Mouse (Mus musculus): ENCODE results near the gene Rbm19. TPM values are rescaled to one million over a fixed set of nuclear protein-coding genes. Genes with fewer than 3 reads are reported as not detected.

The Rbm19 gene
- polyA plus RNA-seq, 1 experiment from 2014 or later = 21.3 TPM

DNA sequence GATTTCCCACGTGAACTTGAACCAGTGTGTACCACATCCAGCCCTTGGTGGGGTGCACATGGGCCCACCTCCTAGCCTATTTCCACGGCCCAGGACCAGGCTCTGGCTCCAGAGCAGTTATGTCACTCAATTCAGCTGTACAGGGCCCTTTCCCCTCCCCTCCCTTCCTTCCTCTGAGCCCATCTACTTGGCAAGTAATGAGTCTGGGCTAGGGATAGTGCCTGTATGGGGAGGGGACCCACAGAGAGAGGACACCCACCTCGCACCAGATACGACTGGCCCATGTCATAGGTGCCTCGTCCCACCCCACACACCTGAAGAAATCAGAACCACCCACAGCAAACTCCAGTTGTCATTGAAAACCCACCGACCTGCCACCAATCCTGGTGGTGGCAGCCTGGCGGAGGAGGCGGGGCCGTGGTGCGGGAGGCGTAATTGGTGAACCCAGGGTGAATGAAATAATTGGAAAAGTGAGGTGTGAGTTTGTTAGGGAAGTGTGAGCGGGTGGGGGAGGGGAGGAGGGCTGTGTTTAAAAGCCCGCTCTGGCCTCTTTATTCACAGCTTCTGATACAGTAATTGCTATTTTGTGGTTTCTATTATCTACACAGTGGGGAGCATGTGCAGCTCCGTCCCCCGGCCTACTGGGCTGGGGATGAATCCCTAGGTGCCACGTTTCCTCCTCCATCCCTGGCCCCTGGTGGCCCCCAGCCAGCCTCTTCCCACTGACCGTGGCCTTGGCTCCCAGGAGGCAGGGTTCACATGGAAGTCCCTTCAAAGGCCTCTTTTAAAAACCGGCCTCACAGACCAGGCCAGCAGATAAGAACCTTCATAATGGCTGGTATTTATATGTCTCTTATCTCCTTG, 55.8 kb downstream of the Rbm19 start:
- 58% methylated on average over 18 of the region's 18 CpGs for WGBS
- Histone ChIP-seq H3K9me3 (no peaks in the 10 kb centered on the region), H3K9ac (no peak overlapping the region), H3K36me3 (peaks cover 9% of the 10 kb centered on the region; the same call in 1 of the 2 replicates), H3K27me3 (no peaks in the 10 kb centered on the region), H3K4me1 (no peaks in the 10 kb centered on the region), H3K4me3 (no peak overlapping the region), H3K27ac (no peak overlapping the region), H3K4me2 (no peak overlapping the region)
- ATAC-seq (ENCODE audit: borderline replicate concordance, extremely low read depth, low FRiP score, low TSS enrichment) = no peak

DNA sequence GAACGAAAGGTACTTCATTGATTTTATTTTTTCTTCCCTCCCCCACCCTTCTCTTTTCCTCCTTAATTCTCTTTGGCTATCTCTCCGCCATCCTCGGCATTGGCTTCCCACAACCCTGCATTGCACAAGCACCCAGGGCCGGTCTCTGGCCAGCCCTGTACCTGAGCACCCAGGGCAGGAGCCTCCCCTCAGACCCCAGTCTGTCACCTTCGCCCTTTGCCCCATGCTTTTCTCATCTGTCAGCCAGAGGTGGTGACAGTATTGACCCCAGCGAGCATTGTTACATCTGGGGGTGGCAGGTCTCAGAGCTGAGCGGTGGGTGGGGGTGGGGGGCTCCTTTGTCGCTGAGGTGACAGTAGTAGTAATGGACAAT, 56.5 kb downstream of the Rbm19 start:
- Histone ChIP-seq H3K4me3 (no peak overlapping the region), H3K9me3 (no peaks in the 10 kb centered on the region), H3K4me2 (no peak overlapping the region), H3K9ac (no peak overlapping the region), H3K27me3 (no peaks in the 10 kb centered on the region), H3K36me3 (peaks cover 9% of the 10 kb centered on the region; the same call in 1 of the 2 replicates), H3K27ac (no peak overlapping the region), H3K4me1 (no peaks in the 10 kb centered on the region)
- 49% methylated on average over 8 of the region's 8 CpGs for WGBS
- no peak for ATAC-seq (ENCODE audit: borderline replicate concordance, extremely low read depth, low FRiP score, low TSS enrichment)

DNA sequence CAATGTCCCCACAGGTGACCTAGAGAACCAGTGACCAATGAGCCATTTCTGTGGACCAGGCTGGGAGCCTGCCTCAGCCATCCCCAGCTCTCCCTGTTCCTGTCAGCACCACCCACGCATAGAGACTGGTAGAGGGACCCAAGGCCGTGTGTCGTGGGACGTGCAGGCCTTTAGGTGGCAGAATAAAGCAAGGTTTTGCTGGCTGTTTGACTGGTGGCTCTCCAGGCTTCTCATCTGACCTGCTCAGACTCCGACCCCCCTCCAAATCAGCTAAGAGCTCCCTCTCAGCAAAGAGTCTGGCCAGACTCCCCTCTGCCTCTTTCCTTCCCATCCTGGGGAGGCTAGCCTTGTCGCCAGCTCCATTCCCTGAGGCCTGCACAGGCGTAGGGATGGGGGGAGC, 58.1 kb downstream of the Rbm19 start:
- Histone ChIP-seq H3K36me3 (peaks cover 9% of the 10 kb centered on the region; the same call in 1 of the 2 replicates), H3K4me1 (no peaks in the 10 kb centered on the region), H3K9ac (no peak overlapping the region), H3K27ac (no peak overlapping the region), H3K4me2 (no peak overlapping the region), H3K27me3 (no peaks in the 10 kb centered on the region), H3K9me3 (no peaks in the 10 kb centered on the region), H3K4me3 (no peak overlapping the region)
- 69% methylated on average over 7 of the region's 7 CpGs for WGBS
- ATAC-seq (ENCODE audit: borderline replicate concordance, extremely low read depth, low FRiP score, low TSS enrichment) = no peak

DNA sequence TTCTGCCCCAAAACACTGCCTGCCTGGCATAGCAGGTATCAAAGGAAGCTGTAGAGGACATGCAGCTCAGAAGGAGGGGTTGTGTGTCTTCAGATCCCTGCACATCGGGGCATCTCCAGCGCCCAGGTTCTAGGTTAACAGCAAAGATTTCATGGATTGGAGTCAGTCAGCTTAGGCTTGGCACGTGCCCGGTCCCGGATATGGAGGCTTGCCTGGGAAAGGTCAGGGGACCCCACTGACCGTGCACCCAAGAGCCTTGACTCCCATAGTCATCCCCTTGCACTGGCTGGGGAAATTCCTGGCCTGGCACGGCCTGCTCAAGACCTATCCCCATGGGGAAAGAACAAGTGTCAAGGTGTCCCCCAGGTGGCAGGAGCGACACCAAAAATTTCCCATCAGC, 59.0 kb downstream of the Rbm19 start:
- no peaks in the 10 kb centered on the region for H3K9me3 ChIP-seq
- H3K9ac ChIP-seq = no peak overlapping the region
- H3K4me1 ChIP-seq = no peaks in the 10 kb centered on the region
- H3K4me3 ChIP-seq = no peak overlapping the region
- H3K36me3 ChIP-seq = peaks cover 9% of the 10 kb centered on the region; the same call in 1 of the 2 replicates
- no peak for ATAC-seq (ENCODE audit: borderline replicate concordance, extremely low read depth, low FRiP score, low TSS enrichment)
- H3K27me3 ChIP-seq = no peaks in the 10 kb centered on the region
- H3K27ac ChIP-seq = no peak overlapping the region
- 87% methylated on average over 8 of the region's 8 CpGs for WGBS
- H3K4me2 ChIP-seq = no peak overlapping the region

DNA sequence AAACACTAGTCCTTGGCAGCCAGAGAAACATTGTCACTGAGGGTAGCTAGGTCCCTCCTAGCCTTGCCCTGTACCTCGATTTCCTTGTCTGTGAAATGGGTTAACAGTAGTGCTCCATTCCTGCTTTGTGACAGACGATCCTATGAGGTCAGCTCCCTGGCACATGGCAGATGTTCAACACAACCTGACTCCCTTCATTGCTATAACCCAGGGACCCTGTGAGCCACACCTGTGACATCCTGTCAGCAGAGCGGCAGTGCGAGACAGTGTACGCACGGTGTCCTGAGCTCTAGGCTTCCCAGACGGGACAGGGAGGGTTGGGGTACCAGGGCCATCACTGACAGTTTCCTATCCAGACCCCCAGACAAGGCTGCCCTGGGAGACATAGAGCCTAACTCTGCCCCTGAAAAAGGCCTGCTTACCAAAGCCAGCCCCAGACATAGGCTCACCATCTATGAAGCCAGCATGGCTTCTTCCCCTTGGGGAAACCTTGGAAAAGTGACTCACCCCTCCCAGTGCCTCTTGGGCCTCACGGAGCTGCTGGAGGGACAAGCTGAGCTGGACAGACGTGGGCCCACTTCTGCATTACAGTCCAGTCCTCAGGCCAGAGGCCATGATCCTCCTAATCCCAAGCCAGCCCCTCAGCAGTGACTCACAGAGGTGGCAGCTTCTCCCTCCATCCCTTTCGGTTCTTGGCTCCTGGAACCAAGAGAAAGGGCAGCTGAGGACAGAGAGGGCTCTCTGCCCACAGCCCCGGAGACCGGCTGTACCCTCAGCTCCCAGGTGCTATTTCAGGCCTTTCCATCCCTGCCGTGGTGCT, 60.2 kb downstream of the Rbm19 start:
- no peak overlapping the region for H3K27ac ChIP-seq
- peaks cover 9% of the 10 kb centered on the region; the same call in 1 of the 2 replicates for H3K36me3 ChIP-seq
- no peak for ATAC-seq (ENCODE audit: borderline replicate concordance, extremely low read depth, low FRiP score, low TSS enrichment)
- no peaks in the 10 kb centered on the region for H3K9me3 ChIP-seq
- no peaks in the 10 kb centered on the region for H3K4me1 ChIP-seq
- H3K4me2 ChIP-seq = no peak overlapping the region
- H3K27me3 ChIP-seq = no peaks in the 10 kb centered on the region
- H3K4me3 ChIP-seq = no peak overlapping the region
- no peak overlapping the region for H3K9ac ChIP-seq
- WGBS = 87% methylated on average over 13 of the region's 13 CpGs

DNA sequence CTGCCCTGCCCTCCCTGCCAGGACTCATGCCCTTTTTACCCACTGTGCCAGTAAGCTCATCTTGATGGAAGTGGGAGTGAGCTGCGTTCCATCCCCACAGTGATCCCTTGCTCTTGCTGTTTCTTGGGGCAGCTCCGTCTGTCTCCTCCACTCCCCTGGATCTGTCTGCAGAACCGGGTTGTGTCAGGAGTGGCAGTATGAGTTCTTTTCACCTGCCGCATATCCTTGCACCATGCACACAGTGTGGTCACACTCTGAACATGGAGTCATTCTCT, 60.7 kb downstream of the Rbm19 start:
- Histone ChIP-seq H3K27me3 (no peaks in the 10 kb centered on the region), H3K36me3 (peaks cover 9% of the 10 kb centered on the region; the same call in 1 of the 2 replicates), H3K4me1 (no peaks in the 10 kb centered on the region), H3K9me3 (no peaks in the 10 kb centered on the region), H3K9ac (no peak overlapping the region), H3K27ac (no peak overlapping the region), H3K4me2 (no peak overlapping the region), H3K4me3 (no peak overlapping the region)
- WGBS = 94% methylated on average over 4 of the region's 4 CpGs
- no peak for ATAC-seq (ENCODE audit: borderline replicate concordance, extremely low read depth, low FRiP score, low TSS enrichment)

DNA sequence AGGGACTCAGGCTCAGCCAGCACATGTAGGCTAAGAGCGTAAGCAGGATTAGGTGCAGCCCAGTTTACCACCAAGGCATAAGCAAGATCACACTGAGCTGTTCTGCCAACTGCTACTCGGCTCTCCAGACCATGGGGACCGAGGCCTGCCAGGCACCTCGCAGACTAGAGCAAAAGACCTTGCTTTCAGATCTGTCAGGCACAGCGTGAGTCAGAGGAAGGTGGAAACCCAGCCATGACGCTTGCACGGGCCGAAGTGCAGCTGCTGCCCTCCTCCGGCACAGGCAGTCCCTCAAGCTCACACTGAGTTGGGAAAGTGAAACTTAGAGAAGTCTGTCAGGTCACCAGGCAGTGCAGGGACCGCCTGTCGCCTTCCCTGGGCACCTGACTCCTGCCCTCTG, 63.8 kb downstream of the Rbm19 start:
- Histone ChIP-seq H3K9ac (no peak overlapping the region), H3K9me3 (no peaks in the 10 kb centered on the region), H3K27me3 (no peaks in the 10 kb centered on the region), H3K27ac (no peak overlapping the region), H3K4me3 (no peak overlapping the region), H3K36me3 (peaks cover 9% of the 10 kb centered on the region; the same call in 1 of the 2 replicates), H3K4me1 (no peaks in the 10 kb centered on the region), H3K4me2 (no peak overlapping the region)
- WGBS = 93% methylated on average over 11 of the region's 11 CpGs
- no peak for ATAC-seq (ENCODE audit: borderline replicate concordance, extremely low read depth, low FRiP score, low TSS enrichment)

DNA sequence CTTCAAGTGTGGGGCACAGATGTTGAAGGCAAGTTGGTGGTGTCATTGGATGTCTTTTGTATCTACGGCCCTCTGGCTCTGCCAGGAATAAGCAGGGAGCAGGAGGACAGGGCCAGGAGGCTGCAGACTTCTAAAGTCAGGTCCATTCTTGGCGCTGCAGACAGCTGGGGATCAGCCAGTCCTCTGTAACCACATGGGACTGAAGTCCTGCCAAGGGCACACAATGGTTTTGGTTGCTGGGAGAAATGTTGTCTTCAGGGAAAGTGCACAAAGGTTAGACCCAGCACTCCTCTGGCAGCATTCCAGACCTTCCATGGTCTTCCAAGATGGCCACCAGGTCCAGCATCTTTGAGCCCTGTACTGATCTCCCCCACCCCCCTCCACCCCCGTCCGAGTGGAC, 65.1 kb downstream of the Rbm19 start:
- H3K9me3 ChIP-seq = no peaks in the 10 kb centered on the region
- H3K27me3 ChIP-seq = no peaks in the 10 kb centered on the region
- peaks cover 3% of the 10 kb centered on the region; the same call in 1 of the 2 replicates for H3K36me3 ChIP-seq
- no peak overlapping the region for H3K9ac ChIP-seq
- no peak overlapping the region for H3K4me2 ChIP-seq
- no peak for ATAC-seq (ENCODE audit: borderline replicate concordance, extremely low read depth, low FRiP score, low TSS enrichment)
- no peak overlapping the region for H3K4me3 ChIP-seq
- WGBS = 87% methylated on average over 4 of the region's 4 CpGs
- no peaks in the 10 kb centered on the region for H3K4me1 ChIP-seq
- no peak overlapping the region for H3K27ac ChIP-seq

DNA sequence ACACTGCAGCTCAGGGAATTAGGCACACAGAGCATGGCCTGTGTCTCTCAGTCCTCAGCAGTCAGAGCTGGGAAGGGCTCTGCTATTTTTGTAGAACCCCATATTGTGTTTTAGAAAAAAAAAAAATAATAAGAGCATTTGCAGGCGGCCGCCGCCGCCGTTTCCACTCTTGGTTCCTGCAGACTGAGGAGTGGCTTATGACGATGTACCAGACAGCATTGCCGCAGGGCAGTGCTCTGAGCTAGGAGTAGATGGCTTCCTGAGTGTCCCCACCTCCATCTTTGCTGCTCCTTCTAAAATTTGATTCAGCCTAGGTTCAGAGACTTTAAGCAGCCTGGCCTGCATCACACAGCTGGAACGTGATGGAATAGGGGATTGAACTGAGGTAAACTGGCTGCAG, 67.1 kb downstream of the Rbm19 start:
- no peak for ATAC-seq (ENCODE audit: borderline replicate concordance, extremely low read depth, low FRiP score, low TSS enrichment)
- Histone ChIP-seq H3K4me2 (no peak overlapping the region), H3K4me1 (no peaks in the 10 kb centered on the region), H3K36me3 (no peaks in the 10 kb centered on the region), H3K27me3 (no peaks in the 10 kb centered on the region), H3K27ac (no peak overlapping the region), H3K9me3 (no peaks in the 10 kb centered on the region), H3K4me3 (no peak overlapping the region), H3K9ac (no peak overlapping the region)
- 71% methylated on average over 8 of the region's 8 CpGs for WGBS

DNA sequence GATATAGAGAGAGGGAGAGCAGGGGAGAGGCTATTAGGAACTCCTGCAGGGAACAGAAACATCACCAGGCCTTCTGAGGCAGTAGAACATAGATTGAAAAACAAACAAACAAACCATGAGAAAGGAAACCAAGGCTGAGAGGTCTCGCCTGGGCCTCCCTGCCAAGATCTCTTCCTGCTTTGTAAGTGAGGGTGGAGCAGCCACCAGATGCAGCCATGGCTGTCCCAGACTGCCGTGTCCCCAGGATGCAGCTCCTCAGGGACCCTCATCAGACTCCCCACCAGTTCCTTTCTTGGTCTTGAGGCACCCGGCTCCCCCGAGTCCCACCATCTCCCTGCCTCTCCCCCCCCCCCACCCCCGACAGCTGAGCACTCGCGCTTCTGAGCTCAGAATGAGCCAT, 67.5 kb downstream of the Rbm19 start:
- Histone ChIP-seq H3K4me3 (no peak overlapping the region), H3K9ac (no peak overlapping the region), H3K27ac (no peak overlapping the region), H3K36me3 (no peaks in the 10 kb centered on the region), H3K4me2 (no peak overlapping the region), H3K9me3 (no peaks in the 10 kb centered on the region), H3K27me3 (no peaks in the 10 kb centered on the region), H3K4me1 (no peaks in the 10 kb centered on the region)
- WGBS = 38% methylated on average over 7 of the region's 7 CpGs
- no peak for ATAC-seq (ENCODE audit: borderline replicate concordance, extremely low read depth, low FRiP score, low TSS enrichment)

DNA sequence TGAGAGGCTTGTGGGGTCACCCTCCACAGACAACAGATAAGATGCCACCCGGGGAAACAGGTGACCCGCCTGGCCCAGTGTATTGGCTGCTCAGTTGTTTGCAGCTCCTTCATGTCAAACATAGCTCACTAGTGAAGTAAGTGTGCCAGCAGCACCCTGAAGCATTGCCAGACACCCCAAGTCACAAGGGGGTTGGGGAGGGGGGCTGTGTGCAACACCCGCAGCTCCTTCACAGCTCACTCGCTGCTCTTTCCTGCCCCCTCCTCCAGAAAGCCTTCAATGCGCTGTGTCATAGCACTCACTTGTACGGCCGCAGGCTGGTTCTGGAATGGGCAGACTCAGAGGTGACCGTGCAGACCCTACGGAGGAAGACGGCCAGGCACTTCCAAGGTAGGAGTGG, 69.7 kb downstream of the Rbm19 start:
- H3K27ac ChIP-seq = no peak overlapping the region
- no peak overlapping the region for H3K9ac ChIP-seq
- no peak overlapping the region for H3K4me2 ChIP-seq
- no peaks in the 10 kb centered on the region for H3K4me1 ChIP-seq
- no peak overlapping the region for H3K4me3 ChIP-seq
- 84% methylated on average over 10 of the region's 10 CpGs for WGBS
- no peak for ATAC-seq (ENCODE audit: borderline replicate concordance, extremely low read depth, low FRiP score, low TSS enrichment)
- no peaks in the 10 kb centered on the region for H3K27me3 ChIP-seq
- H3K9me3 ChIP-seq = no peaks in the 10 kb centered on the region
- no peaks in the 10 kb centered on the region for H3K36me3 ChIP-seq

DNA sequence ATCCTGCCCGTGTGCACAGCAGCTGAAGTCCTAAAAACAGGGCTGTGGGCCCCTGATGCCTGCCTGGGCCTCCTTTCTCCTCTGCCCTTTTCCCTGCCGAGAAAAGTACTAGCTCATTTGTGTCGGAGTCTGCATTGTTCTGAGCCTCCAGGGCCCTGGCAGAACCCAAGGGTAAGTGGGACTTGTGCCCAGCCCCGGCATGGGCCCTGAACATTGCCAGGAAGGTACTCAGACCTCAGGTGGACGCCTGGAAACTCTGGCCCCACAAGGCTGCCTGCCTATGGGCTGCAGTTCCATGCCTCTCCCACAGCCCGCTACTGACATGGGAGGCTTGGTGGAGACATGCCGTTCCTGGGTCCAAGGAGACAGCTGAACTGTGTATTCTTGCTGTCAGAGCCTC, 72.3 kb downstream of the Rbm19 start:
- Histone ChIP-seq H3K27ac (no peak overlapping the region), H3K4me3 (no peak overlapping the region), H3K4me2 (no peak overlapping the region), H3K9ac (no peak overlapping the region), H3K9me3 (no peaks in the 10 kb centered on the region), H3K36me3 (no peaks in the 10 kb centered on the region), H3K27me3 (no peaks in the 10 kb centered on the region), H3K4me1 (no peaks in the 10 kb centered on the region)
- ATAC-seq (ENCODE audit: borderline replicate concordance, extremely low read depth, low FRiP score, low TSS enrichment) = no peak
- WGBS = 76% methylated on average over 7 of the region's 7 CpGs
